Mouse (Mus musculus): ENCODE measurements around the gene Ntm. TPM values are rescaled to one million over a fixed set of nuclear protein-coding genes. Genes with fewer than 3 reads are reported as not detected.

Ntm gene
- total and polyA plus RNA-seq, 3 experiments, result not detected

- DNase-seq (ENCODE audit: low read depth, low spot score), result no peak
- H3K9ac ChIP-seq (ENCODE audit: control insufficient read depth, low read depth, low read length, poor library complexity, severe bottlenecking), result no peak overlapping the region
- H3K27me3 ChIP-seq (ENCODE audit: control insufficient read depth in 1 of 2, insufficient read depth in 2 of 2, low read length in 2 of 2), result no peaks in the 10 kb centered on the region
- H3K27ac ChIP-seq (ENCODE audit: control insufficient read depth, low read depth, low read length), result no peak overlapping the region
- no peak overlapping the region for H3K4me3 ChIP-seq (ENCODE audit: control insufficient read depth in 1 of 2, insufficient read depth in 1 of 2, low read depth in 2 of 2, low read length in 2 of 2)
- H3K4me1 ChIP-seq (ENCODE audit: control insufficient read depth in 1 of 2, insufficient read depth in 2 of 2, low read length in 2 of 2), result no peaks in the 10 kb centered on the region
- no peaks in the 10 kb centered on the region for H3K36me3 ChIP-seq (ENCODE audit: control insufficient read depth in 1 of 2, insufficient read depth in 2 of 2, low read length in 2 of 2)
- H3K9me3 ChIP-seq (replicated peaks; ENCODE audit: insufficient read depth, low read length), result no peaks in the 10 kb centered on the region
- no peak for TF ChIP-seq SIN3A (IDR thresholded peaks at IDR 0.05; ENCODE audit: low read length)
- TF ChIP-seq GABPA (IDR thresholded peaks at IDR 0.05; ENCODE audit: low read depth, low read length), result no peak
- no peak for TF ChIP-seq POLR2A (IDR thresholded peaks at IDR 0.05; ENCODE audit: control insufficient read depth in 1 of 2, insufficient read depth in 1 of 2, low read depth in 1 of 2, low read length in 2 of 2, poor library complexity in 1 of 2)
- no peak for TF ChIP-seq ZKSCAN1 (IDR thresholded peaks at IDR 0.05; ENCODE audit: low read depth, low read length)
- TF ChIP-seq MYC (IDR thresholded peaks at IDR 0.05; ENCODE audit: low read depth, low read length), result no peak
- TF ChIP-seq MAX (IDR thresholded peaks at IDR 0.05; ENCODE audit: low read length), result no peak
- no peak for TF ChIP-seq JUND (IDR thresholded peaks at IDR 0.05; ENCODE audit: low read depth, low read length)
- no peak for TF ChIP-seq E2F4 (IDR thresholded peaks at IDR 0.05; ENCODE audit: borderline replicate concordance, low read depth, low read length)
- no peak for TF ChIP-seq POLR2AphosphoS5 (IDR thresholded peaks at IDR 0.05; ENCODE audit: borderline replicate concordance, low read depth, low read length)
- TF ChIP-seq USF2 (IDR thresholded peaks at IDR 0.05; ENCODE audit: borderline replicate concordance in 1 of 2, insufficient read depth in 1 of 2, low read depth in 1 of 2, low read length in 2 of 2), result no peak
- no peak for TF ChIP-seq ZNF384 (IDR thresholded peaks at IDR 0.05; ENCODE audit: low read depth, low read length)
- no peak for TF ChIP-seq EP300 (IDR thresholded peaks at IDR 0.05; ENCODE audit: low read depth in 1 of 2, low read length in 2 of 2)
- TF ChIP-seq MXI1 (IDR thresholded peaks at IDR 0.05; ENCODE audit: low read depth, low read length), result no peak
- no peak for TF ChIP-seq POLR2AphosphoS2 (IDR thresholded peaks at IDR 0.05; ENCODE audit: low read length)
- TF ChIP-seq NRF1 (IDR thresholded peaks at IDR 0.05; ENCODE audit: insufficient read depth, low read depth, low read length, poor library complexity, severe bottlenecking), result no peak
- no peak for TF ChIP-seq HCFC1 (IDR thresholded peaks at IDR 0.05; ENCODE audit: low read depth, low read length)
- TF ChIP-seq RCOR1 (IDR thresholded peaks at IDR 0.05; ENCODE audit: low read depth, low read length), result no peak
- no peak for TF ChIP-seq KAT2A (conservative IDR thresholded peaks at IDR 0.05; ENCODE audit: low read depth, low read length)
- no peaks in the 10 kb centered on the region for H3K79me2 ChIP-seq (ENCODE audit: control insufficient read depth, insufficient read depth, low read length, poor library complexity)
These were observed 693.0 kb downstream of the Ntm start for GRCm38 (mm10) chr9:29269988-29270387.

GRCm38 (mm10) chr9:29269277-29269646 is 693.7 kb downstream of the Ntm start:
- Histone ChIP-seq H3K4me1 (ENCODE audit: control insufficient read depth in 1 of 2, insufficient read depth in 2 of 2, low read length in 2 of 2) (no peaks in the 10 kb centered on the region), H3K9me3 (replicated peaks; ENCODE audit: insufficient read depth, low read length) (no peaks in the 10 kb centered on the region), H3K79me2 (ENCODE audit: control insufficient read depth, insufficient read depth, low read length, poor library complexity) (no peaks in the 10 kb centered on the region), H3K9ac (ENCODE audit: control insufficient read depth, low read depth, low read length, poor library complexity, severe bottlenecking) (no peak overlapping the region), H3K4me3 (ENCODE audit: control insufficient read depth in 1 of 2, insufficient read depth in 1 of 2, low read depth in 2 of 2, low read length in 2 of 2) (no peak overlapping the region), H3K27me3 (ENCODE audit: control insufficient read depth in 1 of 2, insufficient read depth in 2 of 2, low read length in 2 of 2) (no peaks in the 10 kb centered on the region), H3K36me3 (ENCODE audit: control insufficient read depth in 1 of 2, insufficient read depth in 2 of 2, low read length in 2 of 2) (no peaks in the 10 kb centered on the region), H3K27ac (ENCODE audit: control insufficient read depth, low read depth, low read length) (no peak overlapping the region)
- DNase-seq (ENCODE audit: low read depth, low spot score), result no peak
- no peak for TF ChIP-seq KAT2A (conservative IDR thresholded peaks at IDR 0.05; ENCODE audit: low read depth, low read length)
- no peak for TF ChIP-seq POLR2AphosphoS2 (IDR thresholded peaks at IDR 0.05; ENCODE audit: low read length)
- no peak for TF ChIP-seq RCOR1 (IDR thresholded peaks at IDR 0.05; ENCODE audit: low read depth, low read length)
- no peak for TF ChIP-seq TCF12 (IDR thresholded peaks at IDR 0.05; ENCODE audit: low read depth, low read length)
- TF ChIP-seq TAL1 (IDR thresholded peaks at IDR 0.05; ENCODE audit: low read length), result no peak
- no peak for TF ChIP-seq POLR2AphosphoS5 (IDR thresholded peaks at IDR 0.05; ENCODE audit: borderline replicate concordance, low read depth, low read length)
- no peak for TF ChIP-seq POLR2A (IDR thresholded peaks at IDR 0.05; ENCODE audit: control insufficient read depth in 1 of 2, insufficient read depth in 1 of 2, low read depth in 1 of 2, low read length in 2 of 2, poor library complexity in 1 of 2)
- no peak for TF ChIP-seq ZNF384 (IDR thresholded peaks at IDR 0.05; ENCODE audit: low read depth, low read length)

Data from MEL (cell line).